Mouse (Mus musculus) CD4-positive helper T cell, adult 2 months (primary cell): ENCODE measurements at regions not wholly inside any gene's neighbourhood (a gene's known extent, or its start where the extent isn't known, plus 50 kb on each side); places are given as distances from the start of the nearest gene placed in this dataset.

ENCODE experiments used
- DNase-seq: peaks from one replicate; pipeline ENCODE4 v3.0.0-alpha.2; 2012; ENCODE audit warnings: low read depth, missing footprints, low spot score

- DNase-seq, result no peak
Measured at GRCm38 (mm10) chr12:56472856-56473647, 63.7 kb downstream of the Nkx2-1 start.

DNA sequence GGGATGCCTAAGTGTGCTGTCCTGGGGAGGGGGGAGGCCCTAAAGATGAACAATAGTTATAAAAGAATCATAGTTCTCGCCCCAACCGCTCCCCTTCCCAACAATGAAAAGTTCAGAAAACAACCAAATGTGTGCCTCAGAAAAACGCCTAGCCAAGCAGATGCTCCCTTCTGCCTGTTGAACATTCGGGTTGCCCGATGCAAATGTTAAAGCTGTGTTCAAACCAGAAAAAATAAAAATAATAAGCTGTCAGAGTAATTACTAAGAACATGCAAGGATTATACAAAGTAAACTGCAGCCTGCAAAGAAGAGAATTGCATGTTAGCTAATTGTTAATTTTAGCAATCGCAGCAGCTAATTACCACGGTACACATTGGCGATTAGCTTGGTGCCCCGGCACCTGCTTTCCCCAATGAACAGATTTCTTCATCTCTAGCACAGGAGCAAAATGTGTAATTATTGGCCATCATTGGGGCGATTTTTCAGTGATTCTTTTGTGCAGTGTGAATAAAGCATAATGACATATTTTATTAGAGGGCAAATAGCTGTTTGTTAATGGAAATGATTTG, 65.7 kb downstream of the Nkx2-1 start:
- no peak for DNase-seq

DNA sequence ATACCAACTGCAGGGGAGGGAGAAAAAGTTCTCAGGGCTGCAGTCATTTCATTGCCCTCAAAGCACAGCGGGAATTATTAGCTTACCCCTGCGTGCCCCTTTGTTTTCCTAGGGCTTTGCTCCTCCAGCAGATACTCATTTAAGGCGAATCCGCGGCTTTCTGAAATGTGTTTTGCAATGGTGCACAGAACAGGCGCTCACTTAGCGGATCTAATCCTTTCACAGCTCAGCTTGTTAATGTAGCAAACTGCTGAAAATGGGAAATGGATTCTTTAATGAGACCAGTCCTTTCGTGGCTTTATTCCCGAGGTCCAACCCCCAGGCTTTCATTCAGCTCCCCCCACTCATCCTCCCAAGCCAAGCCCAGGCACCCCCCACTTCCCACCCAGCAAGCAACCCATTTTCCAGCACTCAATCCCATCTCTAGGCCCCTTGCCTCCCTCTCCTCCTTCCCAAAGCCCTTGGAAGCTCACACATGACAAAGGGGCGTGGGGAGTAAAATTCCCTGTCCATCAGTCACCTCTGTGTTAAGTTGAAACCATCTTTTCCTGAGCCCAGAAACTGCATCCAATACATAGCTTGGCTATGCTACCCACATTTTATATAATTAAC, 77.1 kb downstream of the Nkx2-1 start:
- no peak for DNase-seq

GRCm38 (mm10) chr12:56458665-56459507, 77.8 kb downstream of the Nkx2-1 start:
- no peak for DNase-seq

GRCm38 (mm10) chr12:56457951-56458350, 78.8 kb downstream of the Nkx2-1 start:
- DNase-seq, result no peak

- DNase-seq, result no peak
Measured at GRCm38 (mm10) chr12:56457356-56457755, 79.4 kb downstream of the Nkx2-1 start.

GRCm38 (mm10) chr12:56450261-56450660, 86.4 kb downstream of the Nkx2-1 start:
- DNase-seq, result no peak

DNA sequence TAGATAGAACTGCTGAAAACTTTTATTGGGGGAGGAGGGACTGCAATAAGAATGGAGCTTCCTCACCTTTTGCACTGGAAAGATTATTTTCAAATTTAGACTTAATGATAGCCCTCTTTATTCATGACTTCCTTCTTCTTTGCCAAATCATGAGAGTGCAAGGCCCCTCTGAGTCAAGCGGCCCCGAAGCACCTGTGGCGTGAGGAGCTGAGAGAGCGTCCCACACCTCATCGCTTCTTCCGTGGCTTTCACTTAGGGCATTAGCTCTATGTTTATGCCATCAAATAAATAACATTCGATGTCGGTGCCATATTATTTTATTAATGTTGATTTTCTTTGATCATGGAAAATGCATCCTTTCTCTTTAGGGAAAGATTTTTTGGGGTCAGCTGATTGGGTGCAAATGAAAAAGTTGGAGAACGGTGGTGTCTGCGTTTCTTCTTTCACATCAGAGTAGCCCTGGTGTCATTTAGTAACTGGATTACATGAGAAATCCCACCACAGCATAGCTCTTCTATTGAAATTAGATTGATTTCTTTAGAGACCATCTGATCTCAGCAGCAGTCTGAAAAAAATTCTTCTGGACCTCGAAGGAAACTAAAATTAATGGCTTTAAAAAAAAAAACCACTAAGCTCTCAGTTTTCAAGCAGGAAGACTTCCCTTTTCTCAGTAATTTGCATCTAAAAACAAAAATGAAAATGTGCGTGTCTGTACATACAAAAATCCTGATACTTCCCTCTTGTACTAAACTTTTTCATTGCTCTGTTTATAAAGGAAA, 87.7 kb downstream of the Nkx2-1 start:
- DNase-seq, result no peak

- no peak for DNase-seq
Measured at GRCm38 (mm10) chr12:56441166-56441817, 95.4 kb downstream of the Nkx2-1 start.

GRCm38 (mm10) chr12:56440068-56440847, 94.6 kb upstream of the Mbip start:
- no peak for DNase-seq

- DNase-seq, result no peak
Measured at GRCm38 (mm10) chr12:56438384-56438783, 92.7 kb upstream of the Mbip start.

- no peak for DNase-seq
Measured at GRCm38 (mm10) chr12:56437975-56438374, 92.3 kb upstream of the Mbip start.

GRCm38 (mm10) chr12:56426681-56427246, 81.1 kb upstream of the Mbip start:
- DNase-seq, result no peak

GRCm38 (mm10) chr12:56416106-56416505, 70.4 kb upstream of the Mbip start:
- DNase-seq, result no peak

- no peak for DNase-seq
Measured at GRCm38 (mm10) chr12:56414861-56415765, 69.4 kb upstream of the Mbip start.

DNA sequence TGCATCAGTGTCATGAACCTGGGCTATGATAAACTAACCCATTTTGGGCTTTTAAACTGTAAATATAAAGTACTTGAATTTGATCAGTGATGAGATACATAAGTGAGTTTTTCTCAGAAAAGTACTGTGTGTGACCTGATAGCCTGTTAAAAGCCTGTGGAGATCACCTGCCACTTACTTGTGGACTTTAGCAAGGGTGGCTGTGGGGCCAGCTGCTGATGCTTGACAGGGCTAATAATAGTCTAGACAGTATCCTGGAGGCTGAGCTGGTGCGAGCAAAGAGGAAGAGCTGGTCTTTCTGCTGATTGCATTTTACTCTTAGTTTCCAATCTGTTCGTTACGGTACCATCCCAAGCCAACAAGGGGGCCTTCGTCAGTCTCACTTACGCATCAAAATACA, 60.0 kb upstream of the Mbip start:
- no peak for DNase-seq

DNA sequence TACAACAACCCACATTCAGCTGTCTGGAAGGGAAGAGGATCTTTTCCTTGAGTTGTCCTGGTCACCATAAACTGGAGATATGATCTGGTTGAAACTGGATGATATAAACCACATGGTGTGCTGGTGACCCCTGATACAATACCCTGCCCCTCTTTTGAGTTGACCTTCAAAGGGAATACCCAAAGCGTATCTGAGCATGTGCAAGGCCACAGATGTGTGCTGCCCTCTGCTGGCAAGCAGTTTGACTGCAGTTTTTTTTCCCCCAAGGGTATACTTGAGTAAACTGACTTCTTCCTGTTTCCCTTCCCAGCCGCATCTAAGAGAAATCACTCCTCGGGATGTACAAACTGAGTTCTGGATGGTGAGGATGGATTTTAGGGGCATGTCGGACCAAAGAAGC, 59.1 kb upstream of the Mbip start:
- DNase-seq, result peak; percentile 22

DNA sequence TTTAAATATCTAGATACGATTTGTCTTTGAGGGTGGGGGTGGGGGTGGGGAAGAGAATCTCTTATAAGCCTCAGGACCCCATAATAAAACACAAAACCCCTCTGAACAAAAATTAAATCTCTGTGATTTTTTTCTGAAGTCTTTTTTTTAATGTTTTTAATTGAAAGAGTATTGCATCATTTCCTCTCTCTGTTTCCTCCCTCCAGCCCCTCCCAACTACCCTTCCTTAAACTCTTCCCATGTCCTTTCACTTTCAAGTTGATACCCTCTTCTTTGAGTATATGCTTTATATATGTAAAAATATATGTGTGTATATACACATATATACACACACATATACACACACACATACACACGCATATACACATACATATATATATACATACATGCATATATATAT, 58.6 kb upstream of the Mbip start:
- no peak for DNase-seq

DNA sequence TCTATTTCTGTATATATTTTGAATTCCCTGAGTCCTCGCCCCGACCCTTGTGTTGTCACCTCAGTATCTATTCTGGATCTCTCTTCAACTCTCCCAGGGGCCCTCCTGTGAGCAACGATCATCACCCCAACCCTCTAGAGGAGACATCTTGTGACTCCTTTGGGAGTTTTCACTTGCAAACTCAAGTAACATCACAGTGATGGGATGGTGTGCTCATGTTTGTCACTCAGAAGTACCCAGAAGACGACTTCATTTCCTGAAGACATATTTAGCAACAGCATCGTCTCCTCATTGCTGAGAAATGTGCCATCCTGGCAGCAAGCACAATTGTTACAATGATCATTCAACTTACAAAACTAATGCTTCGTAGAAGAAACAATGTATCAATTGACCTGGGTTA, 57.9 kb upstream of the Mbip start:
- no peak for DNase-seq
